Mouse (Mus musculus) adrenal gland (tissue): ENCODE results near the gene Phf11a.
"Not testable (repeated sequence)": the region's sequence is repeated elsewhere in the genome, so short reads cannot be mapped to it uniquely, and the experiment has no call there.

Experiments
- intact Hi-C: fragments of 180-260 bp; cut with DNase I; formaldehyde crosslinking; loops from one replicate; pipeline ENCODE4 v1.15.1; 2025
- long read RNA-seq, 2 experiments: library from polyadenylated mRNA; unstranded; transcript quantifications; one replicate each; pipeline ENCODE4 v2.0.0; 2020; ENCODE audit warnings: borderline replicate concordance in 1 of 2; ENCODE audit not compliant: insufficient replicate concordance in 1 of 2

The Phf11a gene
- long read RNA-seq, experiment 1, partial matches to known transcripts: 0 of 2 reads
- long read RNA-seq, experiment 1, other reads (novel, unspliced or antisense): 2 of 2 reads
- long read RNA-seq, experiment 2: 0 reads

GRCm38 (mm10) chr14:59297391-59297790 lies at the start of gene Phf11a:
TSS of gene Phf11a (minus strand) at chr14:59297522.
- intact Hi-C loops: not testable (repeated sequence)

DNA sequence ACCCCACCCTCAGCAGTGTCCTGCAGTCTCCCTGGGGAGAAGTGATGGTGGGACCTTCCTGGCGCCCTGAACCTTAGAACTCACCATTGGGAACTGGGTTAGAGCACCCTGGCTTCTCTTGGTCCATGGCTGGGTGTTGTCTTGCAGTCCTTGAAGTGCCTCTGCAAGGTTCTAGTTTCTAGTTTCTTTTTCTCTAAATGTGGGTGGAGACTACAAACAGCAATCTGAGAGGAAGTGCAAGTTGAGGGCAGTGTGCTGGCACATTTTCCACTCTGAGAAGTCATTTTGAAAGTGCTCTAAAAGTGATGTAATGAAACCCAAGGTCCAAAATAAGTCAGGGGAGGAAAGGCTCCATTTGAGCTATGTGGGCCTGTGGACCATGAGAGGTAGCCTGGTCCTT lies 43.9 kb upstream of the Phf11a start, which contains the start of gene Phf11b:
Gene Phf11b (minus strand): TSS at position 163 of the 400 bp plus-strand sequence.
- intact Hi-C loops: not testable (repeated sequence)

- intact Hi-C loops: loop anchor here (10.0 kb wide), 1 partner anchor 215 kb away; no protein-coding TSS in a partner anchor
Measured at GRCm38 (mm10) chr14:59339541-59339940, 42.2 kb upstream of the Phf11a start.

- intact Hi-C loops: loop anchor here (10.0 kb wide), 1 partner anchor 219 kb away; no protein-coding TSS in a partner anchor
Measured at GRCm38 (mm10) chr14:59336056-59336455, 38.7 kb upstream of the Phf11a start.

DNA sequence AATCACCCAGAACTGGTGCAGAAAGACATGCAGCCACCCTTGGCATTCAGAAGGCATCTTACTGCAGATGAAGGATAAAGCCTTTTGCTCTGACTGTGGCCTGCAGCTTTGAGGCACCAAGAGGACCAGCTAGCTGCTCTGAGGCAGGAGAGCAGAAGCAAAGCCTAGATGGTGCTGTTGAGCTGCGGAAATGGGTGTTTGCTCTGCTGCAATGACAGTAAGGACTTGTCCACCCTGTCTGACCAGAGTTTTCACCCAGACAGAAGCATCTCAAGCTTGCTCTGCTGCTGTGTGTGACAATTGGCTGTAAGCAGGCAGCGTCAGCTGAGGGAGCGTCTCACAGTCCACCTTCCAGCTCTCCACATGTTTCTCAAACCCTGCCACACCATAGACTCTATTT lies 33.2 kb upstream of the Phf11a start:
- intact Hi-C loops: loop anchor here (10.0 kb wide), 1 partner anchor 224 kb away; no protein-coding TSS in a partner anchor

DNA sequence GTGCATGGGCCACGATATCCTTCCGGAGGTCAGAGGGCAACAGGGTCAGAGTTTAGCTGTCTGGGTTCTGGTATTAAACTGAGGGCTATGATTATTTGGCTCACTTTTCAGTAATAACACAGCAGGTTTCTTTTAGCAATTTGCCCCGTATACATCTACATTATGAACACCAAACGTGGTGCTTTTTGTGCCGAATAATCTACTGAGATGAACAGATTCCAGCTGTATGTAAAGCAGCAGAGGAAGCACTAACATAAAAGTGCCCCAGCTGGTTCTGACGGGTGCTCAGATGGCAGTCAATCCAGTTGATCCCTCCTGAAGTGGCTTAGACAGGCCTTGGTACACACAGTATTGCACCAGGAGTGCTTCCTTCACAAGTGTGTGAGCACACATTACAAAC lies 22.6 kb upstream of the Phf11a start:
- intact Hi-C loops: not testable (repeated sequence)

- intact Hi-C loops: not testable (repeated sequence)
Measured at GRCm38 (mm10) chr14:59319036-59319435, 21.7 kb upstream of the Phf11a start.

GRCm38 (mm10) chr14:59291769-59292168 lies 5.6 kb downstream of the Phf11a start:
- intact Hi-C loops: not testable (repeated sequence)

DNA sequence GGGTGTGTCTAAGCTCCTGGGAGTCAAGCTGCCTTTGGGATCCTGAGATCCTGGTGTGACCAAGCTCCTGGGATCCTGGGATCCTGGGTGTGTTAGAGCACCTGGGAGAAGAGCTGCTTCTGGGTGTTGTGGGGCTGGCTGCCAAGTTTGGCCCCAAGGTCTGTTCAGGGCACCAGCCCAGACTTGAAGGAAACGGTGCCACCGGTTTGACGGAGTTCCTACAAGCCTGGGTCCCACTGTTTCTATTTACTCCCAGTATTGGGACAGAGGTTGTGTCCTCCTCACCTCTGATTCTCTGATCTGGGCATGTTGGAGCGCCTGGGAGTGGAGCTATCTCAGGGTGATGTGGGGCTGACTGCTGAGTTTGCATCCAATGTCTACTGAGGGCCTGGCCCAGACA lies 22.4 kb downstream of the Phf11a start:
- intact Hi-C loops: not testable (repeated sequence)

GRCm38 (mm10) chr14:59260056-59260455 lies 37.3 kb downstream of the Phf11a start, which contains the start of gene Gm6904:
TSS of gene Gm6904 (minus strand) at chr14:59260216.
- intact Hi-C loops: no loop called here

- intact Hi-C loops: not testable (repeated sequence)
Measured at GRCm38 (mm10) chr14:59255861-59256260, 41.5 kb downstream of the Phf11a start.

DNA sequence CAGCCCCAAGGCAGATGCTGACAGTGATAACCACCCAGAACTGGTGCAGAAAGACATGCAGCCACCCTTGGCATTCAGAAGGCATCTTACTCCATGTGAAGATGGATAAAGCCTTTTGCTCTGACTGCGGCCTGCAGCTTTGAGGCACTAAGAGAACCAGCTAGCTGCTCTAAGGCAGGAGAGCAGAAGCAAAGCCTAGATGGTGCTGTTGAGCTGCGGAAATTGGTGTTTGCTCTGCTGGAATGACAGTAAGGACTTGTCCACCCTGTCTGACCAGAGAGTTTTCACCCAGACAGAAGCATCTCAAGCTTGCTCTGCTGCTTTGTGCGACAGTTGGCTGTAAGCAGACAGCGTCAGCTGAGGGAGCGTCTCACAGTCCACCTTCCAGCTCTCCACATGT lies 47.0 kb downstream of the Phf11a start:
- intact Hi-C loops: not testable (repeated sequence)

DNA sequence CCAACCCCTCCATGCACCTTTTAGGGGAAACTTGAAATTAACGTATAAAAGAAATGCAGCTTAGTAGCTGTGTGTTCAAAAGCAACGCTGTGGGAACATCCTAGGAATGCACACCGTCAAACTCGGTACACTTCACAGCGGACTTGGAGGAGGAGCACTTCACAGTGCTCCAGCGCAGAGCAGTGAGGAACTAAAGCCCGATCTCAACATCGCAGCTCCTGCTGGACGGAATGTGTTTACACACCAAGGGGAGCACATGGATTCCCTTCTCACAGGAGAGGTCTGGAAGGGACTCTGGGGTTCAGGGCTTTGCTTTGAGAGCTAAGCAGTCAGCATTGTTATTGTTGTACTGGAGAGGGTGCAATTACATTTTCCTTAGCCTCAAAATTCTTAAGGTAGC lies 63.7 kb downstream of the Phf11a start:
- intact Hi-C loops: loop anchor here (5.0 kb wide), 1 partner anchor 81 kb away; no protein-coding TSS in a partner anchor

- intact Hi-C loops: loop anchor here (5.0 kb wide), 1 partner anchor 80 kb away; no protein-coding TSS in a partner anchor
Measured at GRCm38 (mm10) chr14:59232003-59232402, 65.3 kb downstream of the Phf11a start.

DNA sequence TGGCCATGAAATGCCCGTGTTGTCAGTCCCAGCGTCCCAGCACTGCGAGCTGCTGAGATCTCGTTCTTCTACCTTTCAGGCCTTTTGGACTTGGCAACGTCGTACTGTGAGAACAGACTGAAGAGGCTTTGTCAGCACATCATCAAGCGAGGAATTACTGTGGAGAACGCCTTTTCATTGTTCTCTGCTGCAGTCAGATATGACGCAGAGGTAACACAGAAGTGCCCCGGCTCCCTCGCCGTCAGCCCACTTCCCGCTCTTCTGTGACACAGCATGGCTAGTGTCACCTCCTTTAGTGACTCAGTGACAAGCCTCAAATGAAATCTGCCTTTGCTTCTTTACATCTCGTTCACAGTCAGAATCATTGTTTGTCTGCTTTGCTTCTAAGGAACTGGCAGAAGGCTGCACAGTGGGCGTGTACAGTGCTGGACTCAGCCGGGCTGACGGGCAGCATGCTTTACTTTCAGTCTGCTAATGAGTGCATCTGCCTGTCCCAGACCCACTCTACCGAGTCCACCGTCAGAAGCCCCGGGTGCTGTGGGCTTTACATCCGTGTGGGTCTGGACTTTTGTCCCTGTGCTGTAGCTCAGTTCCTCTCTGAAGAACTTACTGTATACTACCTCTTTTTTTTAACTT lies 66.9 kb downstream of the Phf11a start:
- intact Hi-C loops: loop anchor here (5.0 kb wide), 1 partner anchor 78 kb away; no protein-coding TSS in a partner anchor

DNA sequence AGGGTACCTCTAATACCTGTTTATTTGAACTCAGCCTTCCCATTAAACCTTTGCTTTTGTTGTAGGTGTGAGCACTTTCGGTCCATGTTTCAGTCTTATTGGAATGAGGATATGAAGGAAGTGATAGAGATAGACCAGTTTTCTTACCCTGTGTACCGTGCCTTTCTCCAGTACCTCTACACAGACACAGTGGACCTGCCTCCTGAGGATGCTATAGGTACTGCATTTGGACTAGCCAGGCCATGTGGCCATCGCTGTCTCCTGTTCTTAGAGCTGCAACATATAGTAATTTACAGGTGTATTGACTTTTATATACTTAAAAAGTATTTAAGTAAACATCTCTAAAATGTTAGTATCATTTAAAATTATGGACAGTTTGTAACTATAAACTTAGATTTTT lies 67.5 kb downstream of the Phf11a start:
- intact Hi-C loops: loop anchor here (5.0 kb wide), 1 partner anchor 78 kb away; no protein-coding TSS in a partner anchor
